Mouse (Mus musculus): Measurements from ENCODE around the gene Gprc5c.
A peak's percentile ranks its signal among the peaks of the same experiment; 100 is the strongest.

Gprc5c gene

DNA sequence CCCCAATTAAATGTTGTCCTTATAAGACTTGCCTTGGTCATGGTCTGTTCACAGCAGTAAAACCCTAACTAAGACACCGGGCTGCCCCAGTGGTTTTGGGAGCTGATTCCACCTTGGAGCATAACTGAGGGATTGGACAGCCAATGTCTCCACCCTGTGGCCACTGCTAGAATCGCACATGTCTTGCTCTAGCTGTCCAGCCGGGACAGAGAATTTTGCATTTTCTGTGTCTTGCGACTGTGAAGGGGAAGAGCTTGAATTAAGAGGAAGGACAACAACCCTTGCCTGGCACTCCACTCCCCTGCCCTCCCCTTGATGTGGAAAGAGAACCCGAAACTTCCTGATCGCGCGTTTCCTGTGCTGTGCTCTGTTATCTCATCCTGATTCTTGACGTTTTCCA lies 61.9 kb downstream of the Gprc5c start:
- peak; percentile 44 to 56 for DNase-seq (ENCODE audit: low spot score in 2 of 2)

DNA sequence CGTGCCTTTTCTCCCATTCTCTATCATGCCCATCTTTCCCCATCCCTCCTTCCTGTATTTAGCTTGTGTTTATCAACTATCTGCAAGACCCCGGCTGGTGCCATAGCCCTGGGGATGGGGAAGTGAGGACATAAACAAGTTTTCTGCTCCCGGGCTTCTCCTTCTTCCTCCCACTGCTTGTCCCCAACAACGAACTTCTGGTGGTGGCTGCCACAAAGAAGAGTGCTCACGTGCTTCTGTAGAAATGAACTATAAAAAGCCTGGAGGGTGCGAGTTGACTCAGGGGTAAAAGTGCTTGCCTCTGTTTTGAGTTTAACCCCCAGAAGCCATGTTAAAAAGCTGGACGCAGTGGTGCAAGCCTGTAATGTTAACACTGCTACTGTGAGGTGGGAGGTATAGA lies 64.0 kb downstream of the Gprc5c start:
- DNase-seq (ENCODE audit: low spot score in 2 of 2), result no peak

DNA sequence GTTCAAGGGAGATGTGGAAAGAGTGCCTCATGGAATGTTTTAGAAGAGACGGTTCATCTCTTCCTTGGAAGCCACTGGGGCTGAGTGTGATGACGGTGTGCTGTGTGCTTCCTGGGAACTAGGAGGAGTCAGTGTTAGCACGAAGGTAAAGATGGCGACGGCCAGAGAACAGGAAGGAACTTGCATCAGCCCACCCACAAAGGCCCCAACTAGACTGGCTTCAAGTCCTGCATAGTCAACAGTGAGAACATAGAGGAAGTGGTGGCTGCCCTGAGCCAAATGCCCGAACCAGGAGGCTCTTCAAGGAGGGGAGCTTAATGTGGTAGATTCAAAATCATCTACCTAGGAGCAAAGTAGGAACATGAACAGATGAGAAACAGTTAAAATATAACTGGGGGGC lies 66.2 kb downstream of the Gprc5c start:
- DNase-seq (ENCODE audit: low spot score in 2 of 2), result no peak

Measured in natural killer cell, adult 2 months (primary cell).